Mouse (Mus musculus) spleen, postnatal 14 days (tissue): Measurements from ENCODE around the gene Slc7a6os.
A peak's percentile ranks its signal among the peaks of the same experiment; 100 is the strongest.

Experiments
- DNase-seq, 2 experiments: peaks; one replicate each; pipeline ENCODE4 v3.0.0; 2021 to 2022; ENCODE audit warnings: low spot score in 2 of 2

Slc7a6os gene

DNA sequence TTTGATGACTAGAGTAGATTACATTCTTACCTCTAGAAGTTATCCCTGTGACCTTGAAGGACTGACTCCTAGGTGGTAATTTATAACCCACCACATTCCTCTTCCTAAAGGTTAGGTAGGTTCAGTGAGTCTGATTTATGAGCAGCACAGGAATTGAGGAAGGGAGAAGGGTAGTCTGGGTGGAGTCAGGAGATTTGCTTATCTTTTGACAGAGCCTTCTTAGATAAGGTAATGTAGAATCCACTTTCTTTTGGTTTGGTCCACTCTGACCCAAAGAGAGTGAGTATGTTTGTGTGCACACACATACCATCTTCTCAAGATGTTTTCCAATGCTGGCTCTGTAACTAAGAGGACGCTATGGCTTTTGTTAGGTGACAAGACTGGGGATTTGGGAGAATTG is 33.1 kb downstream of the Slc7a6os start:
- no peak for DNase-seq

DNA sequence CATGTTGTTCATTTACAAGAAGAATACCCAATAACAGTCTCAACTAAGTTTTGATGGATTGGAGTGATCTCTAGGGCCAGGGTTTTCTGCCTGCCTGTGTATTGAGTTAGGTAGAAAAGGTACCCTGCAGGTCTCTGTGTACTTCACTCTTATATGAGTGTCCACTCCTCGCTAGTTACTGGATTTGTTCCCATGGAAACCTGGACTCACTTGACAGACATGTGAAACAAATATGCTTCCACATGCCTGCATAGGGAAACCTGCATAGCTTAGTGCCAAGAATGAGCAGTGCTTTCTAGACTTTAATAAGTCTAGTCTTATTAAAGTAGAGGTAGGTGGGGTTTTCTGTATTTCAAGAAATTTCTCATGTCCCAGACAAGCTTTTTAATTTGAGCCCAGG is 33.8 kb downstream of the Slc7a6os start:
- DNase-seq = no peak

DNA sequence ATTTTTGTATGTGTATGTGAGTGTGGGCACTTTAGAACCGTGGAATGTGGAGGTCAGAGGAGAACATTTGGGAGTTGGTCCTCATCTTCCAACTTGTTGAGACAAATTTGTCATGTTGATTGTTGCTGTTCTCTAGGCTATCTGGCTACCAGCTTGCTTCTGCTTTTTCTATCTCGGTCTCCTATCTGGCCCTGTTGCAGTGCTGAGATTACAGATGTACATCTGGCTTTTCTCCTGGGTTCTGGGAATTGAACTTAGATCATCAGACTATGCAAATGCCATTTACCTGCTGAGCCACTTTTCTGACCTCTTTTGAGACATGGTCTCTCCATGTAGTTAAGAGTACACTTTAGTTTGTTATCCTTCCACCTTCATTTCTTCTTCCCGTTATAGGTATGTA is 37.2 kb downstream of the Slc7a6os start:
- no peak for DNase-seq

- no peak for DNase-seq
These were observed 40.7 kb downstream of the Slc7a6os start for GRCm38 (mm10) chr8:106169934-106170480.

GRCm38 (mm10) chr8:106169017-106169933 is 41.5 kb downstream of the Slc7a6os start:
- no peak for DNase-seq

GRCm38 (mm10) chr8:106168356-106169016 is 42.2 kb downstream of the Slc7a6os start, which contains the start of gene Slc7a6:
TSS of gene Slc7a6 (plus strand) at chr8:106168857.
- peak; percentile 72 to 82 for DNase-seq

- DNase-seq = peak; percentile 30 to 68
These were observed 45.3 kb downstream of the Slc7a6os start for GRCm38 (mm10) chr8:106165460-106165859.

GRCm38 (mm10) chr8:106163251-106163650 is 47.5 kb downstream of the Slc7a6os start:
- DNase-seq = no peak

GRCm38 (mm10) chr8:106159876-106160275 is 50.9 kb downstream of the Slc7a6os start:
- DNase-seq = no peak

DNA sequence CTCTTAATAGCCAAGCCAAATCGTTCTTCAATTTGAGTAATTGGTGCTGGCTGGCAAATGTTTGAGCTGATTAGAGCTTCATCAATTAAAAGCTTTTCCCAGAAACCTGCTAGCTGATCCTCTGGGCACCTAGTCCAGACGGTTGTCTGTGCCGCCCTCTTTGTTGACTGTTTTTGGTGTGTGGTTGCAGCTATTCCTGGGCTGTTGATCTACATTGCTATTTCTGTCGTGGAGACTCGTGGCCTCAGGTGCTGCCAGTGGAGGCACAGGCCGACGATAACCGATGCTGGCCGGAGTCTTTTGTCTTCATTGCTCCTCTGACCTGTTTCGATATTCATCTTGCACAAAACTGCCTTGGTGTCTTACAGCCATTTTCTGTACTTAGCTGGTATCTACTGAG is 52.4 kb downstream of the Slc7a6os start:
- DNase-seq = no peak

- no peak for DNase-seq
These were observed 53.3 kb downstream of the Slc7a6os start for GRCm38 (mm10) chr8:106157419-106157818.

GRCm38 (mm10) chr8:106152876-106153275 is 57.9 kb downstream of the Slc7a6os start:
- DNase-seq = no peak

DNA sequence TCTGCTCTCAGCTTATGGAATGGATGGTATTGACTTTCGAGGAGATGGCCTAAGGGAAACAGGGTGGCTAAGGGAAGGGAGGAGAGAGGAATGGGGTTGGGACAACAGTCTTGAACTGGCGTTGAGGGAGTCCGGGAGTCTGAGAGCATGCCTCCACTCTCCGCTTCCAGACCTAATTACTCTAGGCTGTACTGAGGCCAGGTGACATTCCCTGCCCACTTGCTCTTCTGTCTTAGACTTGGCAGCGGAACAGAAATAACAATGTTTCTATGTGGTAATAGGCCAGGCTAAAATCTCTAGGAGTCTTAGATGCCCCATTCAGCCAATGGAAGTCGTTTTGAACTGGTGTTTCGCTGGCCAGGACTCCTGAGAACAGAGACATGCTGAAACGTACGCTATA is 59.7 kb downstream of the Slc7a6os start:
- no peak for DNase-seq
